Mouse (Mus musculus) left cerebral cortex, postnatal 10 days (tissue): Measurements from ENCODE around the gene Abcc6. TPM values are rescaled to one million over a fixed set of nuclear protein-coding genes. Genes with fewer than 3 reads are reported as not detected.
"Not testable (repeated sequence)": the region's sequence is repeated elsewhere in the genome, so short reads cannot be mapped to it uniquely, and the experiment has no call there.

Source experiments
- DNase-seq, 2 experiments: peaks; one replicate each; pipeline ENCODE4 v3.0.0; 2021 to 2022; ENCODE audit warnings: low spot score in 2 of 2, mixed read lengths in 1 of 2; ENCODE audit errors: extremely low spot score in 1 of 2
- intact Hi-C: fragments of 180-260 bp; cut with DNase I; formaldehyde crosslinking; loops from one replicate; pipeline ENCODE4 v1.15.1; 2025
- total RNA-seq, 2 experiments: library from RNA; stranded (reverse); gene quantifications; 2 replicates each; pipeline ENCODE4 v1.2.3; 2021

The Abcc6 gene
- total RNA-seq, 2 experiments from 2014 or later, result 3.9 to 4.4 TPM

GRCm38 (mm10) chr7:45956611-45957010 lies 73.5 kb downstream of the Abcc6 start:
- intact Hi-C loops, result no loop called here
- no peak for DNase-seq

GRCm38 (mm10) chr7:45949061-45949460 lies 81.0 kb downstream of the Abcc6 start:
- no peak for DNase-seq
- intact Hi-C loops, result loop anchor here (5.0 kb wide), 1 partner anchor 58 kb away; no protein-coding TSS in a partner anchor

DNA sequence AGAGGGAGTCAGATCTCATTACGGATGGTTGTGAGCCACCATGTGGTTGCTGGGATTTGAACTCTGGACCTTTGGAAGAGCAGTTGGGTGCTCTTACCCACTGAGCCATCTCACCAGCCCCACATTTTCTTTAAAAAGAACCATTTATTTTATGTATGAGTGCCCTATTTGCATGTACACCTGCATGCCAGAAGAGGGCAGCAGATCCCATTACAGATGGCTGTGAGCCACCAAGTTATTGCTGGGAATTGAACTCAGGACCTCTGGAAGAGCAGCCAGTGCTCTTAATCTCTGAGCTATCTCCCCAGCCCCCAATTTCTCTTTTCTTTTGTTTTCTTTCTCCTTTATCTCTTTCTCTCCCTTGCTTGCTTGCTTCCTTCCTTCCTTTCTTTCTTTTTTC lies 86.8 kb downstream of the Abcc6 start:
- not testable (repeated sequence) for DNase-seq
- intact Hi-C loops, result loop anchor here (5.0 kb wide), 1 partner anchor 34 kb away; no protein-coding TSS in a partner anchor

DNA sequence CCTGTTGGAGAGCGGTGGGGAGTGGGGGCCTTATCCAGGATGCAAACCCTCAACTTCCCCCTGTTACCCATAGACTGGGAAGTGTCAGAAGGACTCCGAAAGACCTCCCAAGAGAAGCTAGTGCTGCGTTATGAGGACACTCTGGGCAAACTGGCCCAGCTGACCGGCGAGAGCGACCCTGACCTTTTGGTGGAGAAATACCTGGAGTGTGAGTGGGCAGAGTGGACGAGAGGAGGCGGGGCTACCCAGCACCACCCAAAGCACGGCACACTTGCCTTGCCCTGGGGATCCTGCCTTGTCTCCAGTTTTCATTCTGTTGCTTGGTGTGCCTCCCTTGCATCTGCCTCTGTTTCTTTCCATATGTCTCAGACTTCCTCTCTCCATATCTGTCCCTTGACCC lies 88.1 kb downstream of the Abcc6 start:
- no peak for DNase-seq
- intact Hi-C loops, result loop anchor here (5.0 kb wide), 1 partner anchor 35 kb away; no protein-coding TSS in a partner anchor

GRCm38 (mm10) chr7:45939836-45940235 lies 90.3 kb downstream of the Abcc6 start:
- intact Hi-C loops, result loop anchor here (5.0 kb wide), 2 partner anchors 37 to 198 kb away; no protein-coding TSS in a partner anchor
- DNase-seq, result no peak

GRCm38 (mm10) chr7:45935114-45935513 lies 95.0 kb downstream of the Abcc6 start:
- intact Hi-C loops, result loop anchor here (2.0 to 5.0 kb wide), 2 partner anchors 62 to 193 kb away; partner anchors contain the start of gene Kdelr1
- DNase-seq, result peak in 1 of 2 experiments; percentile 74

DNA sequence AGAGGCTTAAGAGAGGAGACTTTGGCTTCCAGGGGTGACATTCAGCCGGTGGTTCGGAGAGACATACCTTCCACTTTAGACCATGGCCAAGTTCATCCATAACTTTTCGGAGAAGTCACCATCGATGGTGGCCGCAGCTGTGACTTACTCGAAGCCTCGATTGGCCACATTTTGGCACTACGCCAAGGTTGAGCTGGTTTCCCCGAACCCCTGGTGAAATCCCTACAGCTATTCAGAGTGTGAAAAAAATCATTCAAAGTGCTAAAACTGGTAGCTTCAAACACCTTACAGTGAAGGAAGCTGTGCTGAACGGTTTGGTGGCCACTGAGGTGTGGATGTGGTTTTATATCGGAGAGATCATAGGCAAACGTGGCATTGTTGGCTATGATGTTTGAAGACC lies 96.3 kb downstream of the Abcc6 start:
- not testable (repeated sequence) for DNase-seq
- intact Hi-C loops, result loop anchor here (2.0 kb wide), 1 partner anchor 61 kb away; the partner anchor contains the start of gene Kdelr1

DNA sequence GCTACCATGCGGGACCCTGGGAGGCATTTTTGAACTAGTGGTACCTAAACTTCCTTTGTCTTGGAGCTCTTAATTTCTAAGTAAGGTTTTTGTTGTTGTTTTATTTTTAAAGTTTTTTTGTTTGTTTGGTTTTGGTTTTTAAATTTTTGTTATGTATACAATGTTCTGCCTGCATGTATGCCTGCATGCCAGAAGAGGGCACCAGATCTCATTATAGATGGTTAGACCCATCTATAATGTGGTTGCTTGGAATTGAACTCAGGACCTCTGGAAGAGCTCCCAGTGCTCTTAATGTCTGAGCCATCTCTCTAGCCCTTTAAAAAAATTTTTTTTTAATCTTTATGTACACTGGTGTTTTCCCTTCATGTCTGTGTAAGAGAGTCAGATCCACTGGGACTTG lies 100.4 kb downstream of the Abcc6 start:
- intact Hi-C loops, result no loop called here
- no peak for DNase-seq

DNA sequence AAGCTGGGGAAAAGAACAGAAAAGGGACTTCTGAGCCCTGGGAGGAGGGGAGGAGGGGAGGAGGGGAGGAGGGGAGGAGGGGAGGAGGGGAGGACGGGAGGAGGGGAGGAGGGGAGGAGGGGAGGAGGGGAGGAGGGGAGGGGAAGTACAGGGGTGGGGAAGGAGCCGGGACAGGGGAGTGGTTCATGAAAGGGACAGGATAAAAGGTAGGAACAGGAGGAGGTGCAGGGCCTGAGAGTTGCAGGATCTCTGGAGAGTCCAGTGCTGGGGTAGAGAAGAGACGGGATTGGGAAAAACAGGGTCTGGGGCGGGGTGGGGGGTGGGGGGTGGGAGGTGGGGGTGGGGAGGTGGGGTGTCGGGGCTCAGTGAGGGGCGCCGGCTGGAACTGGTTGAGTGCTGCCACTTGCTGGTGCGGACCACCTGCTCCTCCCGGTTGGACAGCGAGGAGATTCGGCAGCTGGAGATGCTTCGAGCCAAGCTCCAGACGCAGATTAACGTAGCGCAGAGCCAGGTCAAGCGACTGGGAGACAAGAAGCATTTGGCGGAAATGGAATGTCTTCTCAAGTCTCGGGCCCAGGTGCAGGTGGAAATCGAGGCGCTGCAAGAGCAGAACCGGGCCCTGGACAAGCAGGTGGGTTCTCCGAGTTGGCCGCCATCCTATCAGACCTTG lies 101.3 kb downstream of the Abcc6 start:
- intact Hi-C loops, result no loop called here
- no peak for DNase-seq

DNA sequence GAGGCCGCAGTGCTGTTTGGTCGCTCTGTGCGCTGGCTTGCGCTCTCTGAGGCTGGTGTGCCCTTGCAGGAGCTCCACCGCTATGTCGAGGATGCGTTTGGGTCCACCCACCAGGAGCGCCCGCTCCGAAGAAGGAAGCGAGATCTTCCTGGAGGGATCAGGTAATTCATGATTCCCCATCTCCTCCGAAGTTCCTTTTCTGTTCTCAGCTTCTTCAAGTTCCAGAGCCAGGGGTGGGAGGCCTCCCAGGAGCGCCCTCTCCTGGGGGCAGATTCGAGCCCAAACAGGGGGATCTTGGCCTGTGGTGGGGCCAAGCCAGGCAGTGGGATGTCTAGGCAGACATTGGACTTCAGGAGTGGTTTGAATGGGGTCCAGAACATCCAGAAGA lies 105.7 kb downstream of the Abcc6 start:
- intact Hi-C loops, result no loop called here
- DNase-seq, result peak in 1 of 2 experiments; percentile 33

- DNase-seq, result peak in 1 of 2 experiments; percentile 88
These were observed 106.2 kb downstream of the Abcc6 start, which contains the start of gene Ccdc114 for GRCm38 (mm10) chr7:45923762-45924428. Gene Ccdc114 (plus strand): TSS chr7:45924072.

DNA sequence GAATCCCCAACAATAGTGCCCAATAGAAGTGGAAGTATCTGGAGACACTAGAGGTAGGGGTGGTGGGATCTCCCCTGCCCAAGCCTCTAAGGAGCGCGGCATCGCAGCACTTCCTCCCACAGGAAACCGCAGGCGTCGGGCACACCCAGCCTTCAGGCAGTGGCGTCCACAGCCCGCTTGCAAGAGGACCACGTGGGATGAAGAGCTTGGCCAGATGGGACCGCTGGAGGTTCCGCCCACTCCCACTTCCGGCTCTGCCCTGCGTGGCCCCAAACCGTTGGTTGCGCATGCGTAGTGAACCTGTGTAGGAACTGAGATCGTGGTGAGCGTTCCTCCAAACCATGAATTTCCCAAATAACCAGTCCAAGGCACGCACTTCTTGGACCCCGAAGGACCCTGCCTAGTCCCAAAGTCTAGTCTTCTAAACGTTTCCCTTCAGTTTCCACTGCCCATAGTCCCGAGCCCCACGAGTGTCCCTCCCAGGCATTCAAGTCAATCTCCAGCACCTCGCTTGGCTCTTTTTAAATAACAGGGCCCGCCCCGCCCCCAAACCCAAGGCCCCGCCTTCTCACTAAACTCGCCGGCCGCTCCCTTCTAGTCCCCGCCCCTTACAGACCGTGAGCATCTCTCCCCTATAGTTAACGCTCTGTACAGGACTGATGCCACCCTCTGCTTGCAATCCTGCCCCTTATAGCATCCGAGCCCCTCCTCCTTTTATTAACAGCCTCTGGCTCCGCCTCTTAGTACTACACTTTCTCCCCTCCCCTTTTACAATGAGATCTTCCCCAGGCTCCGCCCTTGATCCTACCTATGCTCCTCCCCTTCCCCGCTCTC lies 107.0 kb downstream of the Abcc6 start:
- intact Hi-C loops, result no loop called here
- DNase-seq, result peak; percentile 92 to 98

More at GRCm38 (mm10) chr7:45923762-45924428, 106.2 kb downstream of the Abcc6 start, which contains the start of gene Ccdc114:
- intact Hi-C loops, result no loop called here

DNA sequence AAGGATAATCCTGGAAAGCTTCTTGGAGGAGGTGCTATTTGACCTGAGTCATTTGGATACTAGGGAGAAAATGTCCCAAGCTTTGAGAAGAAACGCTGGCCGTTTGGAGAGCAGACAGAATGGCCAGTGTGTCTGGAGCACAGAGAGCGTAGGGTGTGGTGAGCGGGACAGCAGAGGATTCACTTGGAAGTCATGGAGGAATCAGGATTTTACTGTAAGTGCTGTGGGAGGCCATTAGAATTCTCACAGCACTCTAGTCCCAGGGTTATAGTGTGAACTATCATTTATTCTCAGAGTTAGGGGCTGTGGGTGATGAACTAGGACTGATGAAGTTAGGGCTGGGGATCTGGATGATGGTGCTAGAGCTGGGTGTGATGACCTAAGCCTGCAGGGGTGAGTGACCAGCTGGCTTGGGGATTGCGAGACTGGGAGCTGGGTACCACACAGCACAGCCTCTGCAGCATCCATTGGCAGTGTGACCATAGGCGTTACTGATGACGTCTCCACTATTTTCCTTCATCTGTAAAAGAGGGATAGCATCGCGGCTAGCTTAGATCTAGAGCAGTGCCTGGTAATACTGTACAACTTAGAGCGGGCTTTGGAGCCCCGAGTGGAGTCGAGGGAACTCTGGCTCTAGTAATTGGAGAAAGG lies 108.0 kb downstream of the Abcc6 start:
- intact Hi-C loops, result no loop called here
- DNase-seq, result no peak

GRCm38 (mm10) chr7:45921242-45921621 lies 108.9 kb downstream of the Abcc6 start, which contains the start of gene Emp3:
Gene Emp3 (minus strand): TSS chr7:45921404.
- intact Hi-C loops, result no loop called here
- peak in 1 of 2 experiments; percentile 76 for DNase-seq

GRCm38 (mm10) chr7:45920583-45921241 lies 109.4 kb downstream of the Abcc6 start:
- intact Hi-C loops, result no loop called here
- DNase-seq, result no peak

GRCm38 (mm10) chr7:45919761-45920160 lies 110.3 kb downstream of the Abcc6 start:
- DNase-seq, result no peak
- intact Hi-C loops, result no loop called here

DNA sequence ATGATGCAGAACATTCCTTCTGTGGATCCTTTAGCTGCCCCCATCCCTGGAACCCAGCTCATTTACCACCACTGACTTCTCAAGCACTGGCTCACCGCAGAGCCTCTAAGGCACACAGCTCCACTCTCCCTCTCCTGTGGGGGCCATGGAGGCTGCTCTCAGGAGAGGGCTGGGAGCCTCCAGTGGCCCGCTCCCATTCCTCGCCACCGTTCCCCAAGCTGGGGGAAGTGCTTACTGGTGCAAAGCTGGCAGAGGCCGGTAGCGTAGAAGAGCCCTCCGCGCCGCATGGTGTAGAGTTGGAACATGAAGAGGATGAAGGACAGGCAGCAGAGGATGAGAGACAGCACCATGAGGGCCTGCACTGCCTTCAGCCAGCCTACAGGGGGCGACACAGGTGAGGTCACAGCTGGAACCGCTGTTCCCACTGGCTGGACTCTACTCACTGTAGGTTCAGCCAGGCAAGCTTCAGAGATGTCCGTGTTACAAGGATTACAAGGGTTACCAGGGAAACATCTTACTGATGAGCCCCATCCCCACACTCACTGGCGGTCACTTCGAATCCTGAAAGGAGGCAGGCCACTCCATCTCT lies 110.9 kb downstream of the Abcc6 start:
- intact Hi-C loops, result no loop called here
- no peak for DNase-seq

DNA sequence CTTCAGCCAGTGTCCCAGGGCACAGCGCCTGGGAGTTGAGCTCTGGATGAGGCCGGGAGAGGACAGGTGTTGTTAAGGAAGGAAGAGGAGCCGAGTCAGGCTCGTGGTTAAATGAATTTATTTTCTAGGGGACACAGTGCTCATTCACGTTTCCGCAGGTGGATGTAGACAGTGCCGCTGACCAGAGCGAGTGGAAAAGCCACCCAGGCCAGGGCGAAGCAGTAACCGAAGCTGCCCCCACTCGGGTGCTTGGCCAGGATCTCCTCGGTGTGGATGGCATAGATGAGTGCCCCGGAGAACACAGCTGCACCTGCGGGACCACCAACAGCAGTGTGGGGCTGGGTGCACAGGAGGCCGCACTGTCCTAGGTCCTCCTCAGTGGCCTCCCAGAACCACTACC lies 112.2 kb downstream of the Abcc6 start:
- intact Hi-C loops, result no loop called here
- no peak for DNase-seq
